Mouse (Mus musculus) T-helper 17 cell (primary cell): ENCODE measurements around the gene Mipol1.

Experiments used
- in situ Hi-C, 2 experiments: fragments of 300-600 bp; cut with MboI, MseI; formaldehyde crosslinking; loops; 1 replicate in 1 of 2; 2 replicates in 1 of 2; pipeline ENCODE4 v1.15.1; 2025; ENCODE audit warnings: high pct_unique_total_duplicates in 2 of 2

Mipol1 gene

GRCm38 (mm10) chr12:57542746-57543626 lies 312.8 kb downstream of the Mipol1 start:
- in situ Hi-C loops, result loop anchor here (5.0 to 25.0 kb wide), 4 partner anchors 281 to 1669 kb away; partner anchors contain the start of genes Fbxo33 (in 2 of the 2) and Pax9 (in 2 of the 2)

GRCm38 (mm10) chr12:57543627-57543991 lies 313.4 kb downstream of the Mipol1 start:
- in situ Hi-C loops, result loop anchor here (5.0 to 25.0 kb wide), 4 partner anchors 281 to 1669 kb away; partner anchors contain the start of genes Fbxo33 (in 2 of the 2) and Pax9 (in 2 of the 2)

- in situ Hi-C loops, result loop anchor here (5.0 to 25.0 kb wide), 4 partner anchors 283 to 1667 kb away; partner anchors contain the start of genes Fbxo33 (in 2 of the 2) and Pax9 (in 2 of the 2)
Observed at GRCm38 (mm10) chr12:57544641-57545370, 314.6 kb downstream of the Mipol1 start.

- in situ Hi-C loops, result loop anchor here (25.0 kb wide), 3 partner anchors 283 to 1667 kb away; partner anchors contain the start of genes Fbxo33 (in 2 of the 2) and Pax9 (in 1 of the 2)
Observed at GRCm38 (mm10) chr12:57545371-57546241, 315.4 kb downstream of the Mipol1 start.
